Mouse (Mus musculus) embryonic fibroblast, embryonic 13.5 days (primary cell): ENCODE results near the gene Nr1h2. TPM values are rescaled to one million over a fixed set of nuclear protein-coding genes. Genes with fewer than 3 reads are reported as not detected.

Source experiments
- H3K27ac ChIP-seq: 2 replicates; pipeline ENCODE4 v1.5.1; 2012; ENCODE audit warnings: low read length, control low read depth, inconsistent platforms; ENCODE audit not compliant: insufficient read depth
- H3K4me1 ChIP-seq: 2 replicates; pipeline ENCODE4 v1.6.1; 2011; ENCODE audit warnings: low read length; ENCODE audit not compliant: control insufficient read depth, insufficient read depth
- H3K4me3 ChIP-seq: 2 replicates; pipeline ENCODE4 v1.5.1; 2011; ENCODE audit warnings: mild to moderate bottlenecking, control low read depth, low read length; ENCODE audit not compliant: insufficient read depth
- CTCF ChIP-seq: IDR thresholded peaks from 2 replicates; pipeline ENCODE4 v1.5.1; 2011; ENCODE audit warnings: mild to moderate bottlenecking, control low read depth, low read length, moderate library complexity, borderline replicate concordance; ENCODE audit not compliant: insufficient read depth
- POLR2A ChIP-seq: IDR thresholded peaks from 2 replicates; pipeline ENCODE4 v1.6.1; 2011; ENCODE audit warnings: low read depth, mild to moderate bottlenecking, control low read depth, low read length, moderate library complexity
- polyA plus RNA-seq: library from polyadenylated mRNA; stranded (reverse); fragments of >200 nt; gene quantifications from 2 replicates; pipeline ENCODE4 v1.2.4, GENCODE M21; 2011; ENCODE audit warnings: low read depth; ENCODE audit not compliant: missing spikeins, insufficient read length

Gene Nr1h2
- polyA plus RNA-seq, 1 experiment, result 58.4 TPM

DNA sequence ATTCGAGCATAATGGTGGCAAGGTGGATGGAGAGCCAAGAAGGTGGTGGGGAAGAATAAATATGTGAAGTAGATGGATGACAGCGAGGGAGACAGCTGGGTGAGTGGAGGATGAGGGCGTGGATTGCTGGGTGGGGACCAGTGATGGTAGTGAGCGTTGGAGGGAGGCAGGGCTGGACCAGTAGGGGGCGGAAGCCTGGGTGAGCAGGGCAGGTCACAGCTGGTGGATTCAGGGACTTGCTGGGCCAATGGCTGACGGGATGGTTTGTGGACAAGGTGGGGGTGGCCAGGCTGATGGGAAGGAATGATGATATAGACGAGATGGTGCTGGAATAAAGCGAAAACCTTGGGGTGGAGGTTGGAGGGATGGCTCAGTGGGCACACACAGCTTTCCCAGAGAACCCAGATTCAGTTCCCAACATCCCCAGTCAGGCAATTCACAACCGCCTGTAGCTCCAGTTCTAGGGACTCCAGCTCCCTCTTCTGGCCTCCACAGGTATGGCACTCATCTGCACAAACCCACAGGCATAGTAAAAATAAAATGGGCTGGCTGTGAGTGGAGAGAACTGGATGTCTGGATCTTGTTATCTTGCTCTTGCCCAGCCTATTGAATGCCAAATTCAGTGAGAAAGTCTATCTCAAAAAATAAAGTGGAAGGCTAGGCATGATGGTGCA lies 34.4 kb downstream of the Nr1h2 start:
- Histone ChIP-seq H3K4me1 (no peaks in the 10 kb centered on the region), H3K27ac (no peak overlapping the region), H3K4me3 (no peak overlapping the region)
- TF ChIP-seq CTCF, result 0 out of 2 replicates have a peak, but pooled peaks have one; percentile 4
- no peak for TF ChIP-seq POLR2A

DNA sequence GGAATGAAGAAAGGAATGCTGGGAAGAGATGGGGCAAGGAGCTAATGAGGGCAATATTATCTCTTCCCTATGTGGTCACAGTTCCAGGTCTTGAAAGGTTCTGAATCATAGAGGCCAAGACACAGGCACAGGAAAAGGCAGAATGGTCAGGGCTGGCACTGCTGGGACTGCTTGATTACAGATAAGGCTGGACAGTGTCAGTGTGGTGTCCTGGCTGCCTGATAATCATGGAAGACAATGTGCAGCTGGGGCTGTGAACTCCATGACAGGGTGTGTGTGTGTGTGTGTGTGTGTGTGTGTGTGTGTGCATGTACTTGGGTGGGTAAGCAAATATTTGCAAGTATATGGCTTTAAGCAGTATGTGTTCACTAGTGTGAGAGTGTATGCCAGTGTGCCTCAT lies 46.3 kb downstream of the Nr1h2 start:
- no peak overlapping the region for H3K4me3 ChIP-seq
- H3K4me1 ChIP-seq, result no peaks in the 10 kb centered on the region
- H3K27ac ChIP-seq, result no peak overlapping the region
- TF ChIP-seq CTCF (no peak), POLR2A (no peak)

DNA sequence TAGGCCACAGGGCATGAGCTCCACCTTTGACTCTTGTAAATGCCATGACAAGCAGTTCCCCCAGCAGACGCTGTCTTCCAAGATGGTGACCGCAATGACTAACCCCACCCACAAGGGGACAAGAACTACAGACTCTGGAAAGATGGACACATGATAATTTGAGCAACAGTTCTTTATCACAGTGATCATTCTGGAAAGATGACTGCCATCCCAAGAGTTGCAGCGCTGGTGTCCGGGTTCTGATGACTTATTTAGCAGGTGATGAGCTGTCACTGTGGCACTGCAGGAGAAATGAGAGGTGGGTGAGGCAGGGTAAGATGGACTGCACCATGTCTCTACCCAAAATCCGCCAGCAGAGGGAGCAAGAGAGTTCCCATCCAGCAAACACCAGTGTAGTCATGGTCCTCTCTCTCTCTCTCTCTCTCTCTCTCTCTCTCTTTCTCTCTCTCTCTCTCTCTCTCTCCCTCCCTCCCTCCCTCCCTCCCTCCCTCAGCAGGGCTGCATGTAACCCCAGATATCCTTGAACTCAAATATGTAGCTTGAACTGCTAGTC lies 52.1 kb downstream of the Nr1h2 start:
- TF ChIP-seq POLR2A (no peak), CTCF (peak; percentile 67; the same call in 1 of the 2 replicates)

DNA sequence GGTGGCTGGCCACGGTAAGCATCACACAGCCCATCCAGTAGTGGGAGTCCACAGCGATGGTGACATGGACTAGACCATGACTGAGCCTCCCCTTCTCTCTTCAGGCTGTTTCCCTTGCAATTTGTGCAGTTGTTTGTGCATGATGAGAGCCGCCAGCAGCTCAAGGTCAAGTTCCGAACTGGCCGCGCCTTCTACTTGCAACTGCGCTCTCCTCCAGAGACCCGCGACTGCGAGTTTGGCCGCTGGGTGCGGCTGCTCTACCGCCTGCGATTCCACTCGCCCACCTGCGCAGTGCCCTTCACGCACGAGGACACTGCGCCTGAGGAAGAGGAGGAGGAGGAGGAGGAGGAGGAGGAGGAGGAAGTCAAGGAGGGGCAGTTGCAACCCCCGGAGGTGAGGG lies 53.7 kb downstream of the Nr1h2 start:
- H3K4me1 ChIP-seq, result peaks cover 5% of the 10 kb centered on the region; the same call in 1 of the 2 replicates
- H3K4me3 ChIP-seq, result no peak overlapping the region
- no peak overlapping the region for H3K27ac ChIP-seq
- TF ChIP-seq CTCF (no peak), POLR2A (peak; percentile 32; the same call in 1 of the 2 replicates)

More for the DNA sequence above, 52.1 kb downstream of the Nr1h2 start:
- no peak overlapping the region for H3K4me3 ChIP-seq
- H3K27ac ChIP-seq, result no peak overlapping the region
- H3K4me1 ChIP-seq, result no peaks in the 10 kb centered on the region

Other genes with a start within 250 kb of the Nr1h2 start
- 2.6 and 13.4 TPM in 2 replicates for gene Clec11a, start 247.0 kb downstream of the Nr1h2 start, polyA plus RNA-seq
- 1.1 and 2.6 TPM in 2 replicates for gene Shank1, start 243.7 kb downstream of the Nr1h2 start, polyA plus RNA-seq
- 0.18 and 0.25 TPM in 2 replicates for gene Syt3, start 169.8 kb downstream of the Nr1h2 start, polyA plus RNA-seq
- not detected in 2 replicates for gene 1700008O03Rik, start 168.1 kb downstream of the Nr1h2 start, polyA plus RNA-seq
- 0.32 TPM in 1 of 2 replicates, not detected in the other for gene Lrrc4b, start 124.9 kb downstream of the Nr1h2 start, polyA plus RNA-seq
- gene Aspdh, start 88.6 kb downstream of the Nr1h2 start, polyA plus RNA-seq, result not detected in 2 replicates
- 53.0 and 53.9 TPM in 2 replicates for gene Josd2, start 86.0 kb downstream of the Nr1h2 start, polyA plus RNA-seq
- gene Emc10, start 57.4 kb downstream of the Nr1h2 start, polyA plus RNA-seq, result 100 and 111 TPM in 2 replicates
- 2.7 and 4.4 TPM in 2 replicates for gene Fam71e1, start 57.4 kb downstream of the Nr1h2 start, polyA plus RNA-seq
- not detected in 2 replicates for gene Mybpc2, start 29.3 kb downstream of the Nr1h2 start, polyA plus RNA-seq
- not detected in 2 replicates for gene Spib, start 21.9 kb downstream of the Nr1h2 start, polyA plus RNA-seq
- gene Pold1, start 5.1 kb downstream of the Nr1h2 start, polyA plus RNA-seq, result 21.1 and 23.7 TPM in 2 replicates
- gene Napsa, start 18.4 kb upstream of the Nr1h2 start, polyA plus RNA-seq, result not detected in 2 replicates
- 0.27 and 0.51 TPM in 2 replicates for gene Kcnc3, start 36.7 kb upstream of the Nr1h2 start, polyA plus RNA-seq
- gene Myh14, start 116.9 kb upstream of the Nr1h2 start, polyA plus RNA-seq, result not detected in 2 replicates
- not detected in 2 replicates for gene Izumo2, start 154.8 kb upstream of the Nr1h2 start, polyA plus RNA-seq
- gene Vrk3, start 194.5 kb upstream of the Nr1h2 start, polyA plus RNA-seq, result 26.3 and 27.4 TPM in 2 replicates
- 0.12 and 0.53 TPM in 2 replicates for gene Zfp473, start 197.1 kb upstream of the Nr1h2 start, polyA plus RNA-seq